Mouse (Mus musculus): ENCODE results near the gene Trarg1. TPM values are rescaled to one million over a fixed set of nuclear protein-coding genes. Genes with fewer than 3 reads are reported as not detected.

The Trarg1 gene
- polyA plus RNA-seq, 1 experiment from 2014 or later = 0.04 TPM

GRCm38 (mm10) chr11:76657450-76657970, 22.1 kb upstream of the Trarg1 start:
- 53% methylated on average over 4 of the region's 4 CpGs for WGBS
- Histone ChIP-seq H3K4me1 (peaks cover 45% of the 10 kb centered on the region), H3K36me3 (no peaks in the 10 kb centered on the region), H3K9me3 (replicated peaks) (no peaks in the 10 kb centered on the region), H3K4me3 (no peak overlapping the region), H3K27ac (no peak overlapping the region), H3K27me3 (ENCODE audit: low read depth, poor library complexity, severe bottlenecking) (no peaks in the 10 kb centered on the region)
- no peak for DNase-seq (ENCODE audit: low spot score)

- WGBS = 22% methylated on average over 14 of the region's 14 CpGs
- Histone ChIP-seq H3K27me3 (ENCODE audit: low read depth, poor library complexity, severe bottlenecking) (peaks cover 10% of the 10 kb centered on the region), H3K36me3 (no peaks in the 10 kb centered on the region), H3K4me1 (peaks cover 45% of the 10 kb centered on the region), H3K27ac (peak overlapping the region; percentile 76), H3K9me3 (replicated peaks) (no peaks in the 10 kb centered on the region), H3K4me3 (no peak overlapping the region; the same call in 1 of the 2 replicates)
- DNase-seq (ENCODE audit: low spot score) = peak; percentile 79
Measured at GRCm38 (mm10) chr11:76659138-76659930, 20.3 kb upstream of the Trarg1 start.

DNA sequence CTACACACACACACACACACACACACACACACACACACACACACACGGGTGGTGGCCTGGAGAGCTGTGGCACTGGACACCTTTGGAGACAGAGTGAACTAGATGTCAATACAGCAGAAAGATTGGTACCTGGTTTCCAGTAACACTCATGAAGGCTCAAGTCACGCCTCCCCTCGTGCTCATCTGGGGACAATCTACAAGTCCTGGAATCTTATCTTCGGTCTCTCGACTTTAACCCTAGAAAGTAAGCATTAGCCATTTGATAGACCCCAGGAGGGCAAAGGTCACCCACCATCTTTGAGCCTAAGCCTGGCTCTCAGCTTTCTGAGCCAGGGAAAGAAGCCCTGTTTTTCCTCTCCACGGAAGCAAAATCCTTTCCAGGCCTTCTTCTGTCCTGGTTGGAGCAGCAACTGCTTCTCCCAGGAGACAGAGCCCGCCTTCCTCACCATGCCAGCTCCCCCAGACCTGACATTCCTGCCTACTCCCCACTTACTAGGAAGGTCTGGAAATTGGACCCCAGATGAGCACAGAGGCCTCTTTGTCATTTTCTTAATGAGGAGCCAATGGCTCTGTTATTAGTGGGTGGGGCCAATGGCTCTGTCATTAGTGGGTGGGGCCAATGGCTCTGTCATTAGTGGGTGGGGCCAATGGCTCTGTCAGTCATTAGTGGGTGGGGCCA, 17.7 kb upstream of the Trarg1 start:
- DNase-seq (ENCODE audit: low spot score) = no peak
- Histone ChIP-seq H3K4me3 (no peak overlapping the region), H3K27ac (no peak overlapping the region), H3K4me1 (peaks cover 52% of the 10 kb centered on the region), H3K36me3 (no peaks in the 10 kb centered on the region), H3K9me3 (replicated peaks) (no peaks in the 10 kb centered on the region), H3K27me3 (ENCODE audit: low read depth, poor library complexity, severe bottlenecking) (peaks cover 36% of the 10 kb centered on the region)
- 38% methylated on average over 7 of the region's 7 CpGs for WGBS

DNA sequence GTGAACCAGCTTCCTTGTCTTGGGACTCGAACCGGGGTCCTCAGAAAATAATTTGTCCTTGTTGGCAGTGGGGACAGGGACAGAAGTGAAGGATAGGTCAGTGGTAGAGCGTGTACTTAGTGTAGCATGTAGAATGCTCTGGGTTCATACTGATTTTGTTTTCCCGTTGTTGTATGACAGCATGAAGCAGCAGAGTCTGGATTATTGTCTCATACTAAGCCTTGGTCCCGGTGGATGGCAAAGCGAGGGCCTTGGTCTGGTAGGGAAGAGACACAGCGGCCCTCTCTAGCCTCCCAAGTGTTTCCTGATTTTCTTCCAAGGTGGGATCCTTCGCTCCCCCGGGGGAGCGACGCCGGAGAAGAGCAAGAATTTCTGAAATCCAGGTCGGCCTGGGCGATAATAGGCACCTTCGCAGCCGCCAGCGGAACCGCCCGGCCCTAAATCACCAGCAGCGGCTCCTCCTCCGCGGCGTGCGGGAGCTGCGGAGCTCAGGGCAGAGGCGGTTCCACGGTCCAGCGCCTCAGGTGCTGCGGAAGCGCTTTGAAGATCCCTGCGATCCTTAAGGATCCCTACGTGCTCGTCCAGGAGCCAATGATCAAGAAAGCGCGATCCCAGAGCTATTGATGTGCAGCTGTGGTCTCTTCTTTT, 13.5 kb upstream of the Trarg1 start:
- DNase-seq (ENCODE audit: low spot score) = peak; percentile 59
- H3K36me3 ChIP-seq = no peaks in the 10 kb centered on the region
- peak overlapping the region; percentile 47 for H3K4me3 ChIP-seq
- 7% methylated on average over 35 of the region's 35 CpGs for WGBS
- peaks cover 78% of the 10 kb centered on the region for H3K27me3 ChIP-seq (ENCODE audit: low read depth, poor library complexity, severe bottlenecking)
- H3K9me3 ChIP-seq (replicated peaks) = no peaks in the 10 kb centered on the region
- H3K4me1 ChIP-seq = peaks cover 23% of the 10 kb centered on the region
- H3K27ac ChIP-seq = no peak overlapping the region

DNA sequence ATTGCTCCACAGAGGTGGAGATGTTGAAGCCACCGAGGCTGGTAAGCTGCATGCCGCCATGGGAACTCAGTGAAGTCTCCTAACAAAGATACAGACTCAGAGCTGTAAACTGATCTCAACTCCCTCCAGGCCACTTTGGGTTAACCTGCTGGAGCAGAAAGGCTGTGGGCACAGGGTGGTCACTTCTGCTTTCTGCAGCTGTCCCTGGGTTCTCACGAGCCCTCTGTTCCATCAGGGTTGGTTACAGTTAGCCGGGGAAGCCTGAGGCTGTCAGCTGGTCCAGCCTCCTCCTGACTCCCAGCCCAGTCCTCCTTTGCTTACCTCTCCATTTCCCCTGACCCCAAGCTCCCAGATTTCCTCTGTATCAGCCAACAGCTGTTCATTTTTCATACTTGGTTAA, 11.8 kb upstream of the Trarg1 start:
- 18% methylated on average over 4 of the region's 4 CpGs for WGBS
- no peaks in the 10 kb centered on the region for H3K36me3 ChIP-seq
- no peak overlapping the region for H3K27ac ChIP-seq
- H3K4me3 ChIP-seq = no peak overlapping the region
- H3K27me3 ChIP-seq (ENCODE audit: low read depth, poor library complexity, severe bottlenecking) = peaks cover 95% of the 10 kb centered on the region
- no peak for DNase-seq (ENCODE audit: low spot score)
- H3K9me3 ChIP-seq (replicated peaks) = no peaks in the 10 kb centered on the region
- peaks cover 23% of the 10 kb centered on the region for H3K4me1 ChIP-seq

GRCm38 (mm10) chr11:76671871-76672475, 7.6 kb upstream of the Trarg1 start, which contains the start of gene Bhlha9:
Gene Bhlha9 (plus strand): TSS chr11:76672470.
- peak; percentile 51 for DNase-seq (ENCODE audit: low spot score)
- peak within 1 kb of the TSS; percentile 56 for H3K4me3 ChIP-seq
- H3K4me1 ChIP-seq = peaks cover 17% of the 10 kb centered on the region
- peaks cover 94% of the 10 kb centered on the region for H3K27me3 ChIP-seq (ENCODE audit: low read depth, poor library complexity, severe bottlenecking)
- no peaks in the 10 kb centered on the region for H3K9me3 ChIP-seq (replicated peaks)
- H3K27ac ChIP-seq = peak within 1 kb of the TSS; percentile 54; the same call in 1 of the 2 replicates
- 54% methylated on average over 15 of the region's 15 CpGs for WGBS
- no peaks in the 10 kb centered on the region for H3K36me3 ChIP-seq

GRCm38 (mm10) chr11:76672561-76673384, 6.8 kb upstream of the Trarg1 start:
- H3K9me3 ChIP-seq (replicated peaks) = no peaks in the 10 kb centered on the region
- H3K36me3 ChIP-seq = no peaks in the 10 kb centered on the region
- peak overlapping the region; percentile 54; the same call in 1 of the 2 replicates for H3K27ac ChIP-seq
- peak overlapping the region; percentile 56 for H3K4me3 ChIP-seq
- peak; percentile 70 for DNase-seq (ENCODE audit: low spot score)
- H3K27me3 ChIP-seq (ENCODE audit: low read depth, poor library complexity, severe bottlenecking) = peaks cover 86% of the 10 kb centered on the region
- H3K4me1 ChIP-seq = peaks cover 14% of the 10 kb centered on the region
- 4% methylated on average over 64 of the region's 64 CpGs for WGBS

DNA sequence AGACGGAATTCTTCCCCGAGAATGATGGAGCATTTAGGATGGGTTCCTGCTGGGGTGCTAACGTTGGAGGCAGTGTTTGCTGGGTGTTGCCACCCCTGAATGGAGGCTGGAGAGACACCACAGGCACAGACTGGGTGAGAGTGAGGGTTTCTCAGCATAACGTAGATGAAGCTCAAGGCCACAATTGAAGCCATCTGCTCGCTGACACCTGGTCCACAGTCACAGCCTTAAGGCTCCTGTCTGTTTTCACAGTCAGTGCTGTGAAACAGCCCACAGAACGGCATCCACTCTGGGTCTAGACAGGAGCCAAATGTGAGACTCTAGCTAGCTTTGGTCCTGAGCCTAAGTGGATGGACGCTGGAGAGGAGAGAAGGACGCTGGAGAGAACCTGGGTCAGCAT, 5.4 kb upstream of the Trarg1 start:
- Histone ChIP-seq H3K36me3 (no peaks in the 10 kb centered on the region), H3K9me3 (replicated peaks) (no peaks in the 10 kb centered on the region), H3K27ac (no peak overlapping the region), H3K4me3 (0 out of 2 replicates have a peak overlapping the region, but pooled peaks have one; percentile 1), H3K4me1 (peaks cover 14% of the 10 kb centered on the region), H3K27me3 (ENCODE audit: low read depth, poor library complexity, severe bottlenecking) (peaks cover 77% of the 10 kb centered on the region)
- DNase-seq (ENCODE audit: low spot score) = no peak
- WGBS = 49% methylated on average over 8 of the region's 8 CpGs

DNA sequence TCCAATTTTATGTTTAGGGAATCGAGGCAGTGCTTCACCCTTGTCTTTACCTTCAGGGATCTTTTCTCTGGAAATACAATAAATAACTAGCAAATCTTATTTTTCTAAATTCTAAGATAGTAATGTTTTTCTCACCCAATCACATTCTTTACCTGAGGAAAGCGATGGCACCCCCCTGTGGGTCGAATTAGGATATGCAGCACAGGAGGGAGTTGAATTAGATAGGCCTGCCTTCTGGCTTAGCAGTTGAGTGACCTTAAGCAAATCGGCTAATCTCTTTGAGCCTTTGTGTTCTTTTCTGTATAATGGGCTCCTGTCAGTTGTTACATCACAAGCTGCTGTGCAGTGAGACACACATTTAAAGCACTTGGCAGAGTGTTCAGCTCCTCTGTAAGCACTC, 4.9 kb upstream of the Trarg1 start:
- Histone ChIP-seq H3K36me3 (no peaks in the 10 kb centered on the region), H3K4me1 (peaks cover 16% of the 10 kb centered on the region), H3K4me3 (no peak overlapping the region), H3K27ac (no peak overlapping the region), H3K27me3 (ENCODE audit: low read depth, poor library complexity, severe bottlenecking) (peaks cover 75% of the 10 kb centered on the region), H3K9me3 (replicated peaks) (no peaks in the 10 kb centered on the region)
- WGBS = 44% methylated on average over 4 of the region's 4 CpGs
- no peak for DNase-seq (ENCODE audit: low spot score)

- Histone ChIP-seq H3K27ac (no peak overlapping the region), H3K4me1 (no peaks in the 10 kb centered on the region), H3K9me3 (replicated peaks) (no peaks in the 10 kb centered on the region), H3K27me3 (ENCODE audit: low read depth, poor library complexity, severe bottlenecking) (peaks cover under 1% of the 10 kb centered on the region; the same call in 1 of the 2 replicates), H3K36me3 (no peaks in the 10 kb centered on the region), H3K4me3 (no peak overlapping the region)
- WGBS = 80% methylated on average over 2 of the region's 2 CpGs
- DNase-seq (ENCODE audit: low spot score) = no peak
Measured at GRCm38 (mm10) chr11:76685604-76686003, 6.0 kb downstream of the Trarg1 start.

- no peak for DNase-seq (ENCODE audit: low spot score)
- H3K27ac ChIP-seq = no peak overlapping the region
- 80% methylated on average over 3 of the region's 3 CpGs for WGBS
- H3K9me3 ChIP-seq (replicated peaks) = no peaks in the 10 kb centered on the region
- no peaks in the 10 kb centered on the region for H3K27me3 ChIP-seq (ENCODE audit: low read depth, poor library complexity, severe bottlenecking)
- H3K4me3 ChIP-seq = no peak overlapping the region
- no peaks in the 10 kb centered on the region for H3K4me1 ChIP-seq
- no peaks in the 10 kb centered on the region for H3K36me3 ChIP-seq
Measured at GRCm38 (mm10) chr11:76692096-76692495, 12.5 kb downstream of the Trarg1 start.

GRCm38 (mm10) chr11:76695810-76696209, 16.2 kb downstream of the Trarg1 start:
- Histone ChIP-seq H3K9me3 (replicated peaks) (no peaks in the 10 kb centered on the region), H3K27ac (peak overlapping the region; percentile 39; the same call in 1 of the 2 replicates), H3K4me1 (peaks cover 12% of the 10 kb centered on the region), H3K36me3 (no peaks in the 10 kb centered on the region), H3K27me3 (ENCODE audit: low read depth, poor library complexity, severe bottlenecking) (no peaks in the 10 kb centered on the region), H3K4me3 (no peak overlapping the region)
- 70% methylated on average over 6 of the region's 6 CpGs for WGBS
- no peak for DNase-seq (ENCODE audit: low spot score)
